Mouse (Mus musculus): ENCODE results near the gene Tmcc1.
A peak's percentile ranks its signal among the peaks of the same experiment; 100 is the strongest.

Tmcc1 gene

DNA sequence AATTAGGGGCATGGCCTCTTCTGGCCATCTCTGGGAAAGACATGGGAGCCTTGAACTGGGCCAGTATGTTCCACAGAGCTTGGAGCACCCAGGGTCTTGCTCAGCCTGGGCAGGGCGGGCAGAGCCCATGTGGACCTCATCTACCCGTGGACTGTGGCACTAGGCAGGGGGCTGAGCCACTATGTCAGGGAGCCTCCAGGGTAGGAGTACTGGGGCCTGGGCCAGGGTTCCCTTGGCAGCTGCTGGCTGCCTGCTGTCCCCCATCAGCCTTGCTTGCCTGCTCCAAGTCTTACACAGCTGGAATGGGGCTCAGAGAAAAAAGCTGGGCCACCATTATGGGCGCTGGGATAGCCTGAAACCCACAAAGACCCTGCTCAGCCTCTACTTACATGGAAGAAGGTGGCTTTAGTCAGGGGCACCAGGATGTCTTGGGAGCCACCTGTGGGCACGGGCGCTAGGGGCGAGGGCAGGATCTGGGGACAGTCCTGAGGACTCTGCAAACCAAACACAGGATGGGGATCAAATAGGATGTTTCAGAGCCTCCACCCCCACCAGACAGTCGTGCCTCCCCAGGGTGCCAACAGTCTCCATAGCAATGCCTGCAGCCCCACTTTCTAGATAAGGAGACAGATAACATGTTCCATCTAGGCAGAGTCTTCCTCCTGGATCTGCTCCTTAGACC lies 221.1 kb downstream of the Tmcc1 start:
- no peak for DNase-seq (ENCODE audit: low spot score in 2 of 2)

DNA sequence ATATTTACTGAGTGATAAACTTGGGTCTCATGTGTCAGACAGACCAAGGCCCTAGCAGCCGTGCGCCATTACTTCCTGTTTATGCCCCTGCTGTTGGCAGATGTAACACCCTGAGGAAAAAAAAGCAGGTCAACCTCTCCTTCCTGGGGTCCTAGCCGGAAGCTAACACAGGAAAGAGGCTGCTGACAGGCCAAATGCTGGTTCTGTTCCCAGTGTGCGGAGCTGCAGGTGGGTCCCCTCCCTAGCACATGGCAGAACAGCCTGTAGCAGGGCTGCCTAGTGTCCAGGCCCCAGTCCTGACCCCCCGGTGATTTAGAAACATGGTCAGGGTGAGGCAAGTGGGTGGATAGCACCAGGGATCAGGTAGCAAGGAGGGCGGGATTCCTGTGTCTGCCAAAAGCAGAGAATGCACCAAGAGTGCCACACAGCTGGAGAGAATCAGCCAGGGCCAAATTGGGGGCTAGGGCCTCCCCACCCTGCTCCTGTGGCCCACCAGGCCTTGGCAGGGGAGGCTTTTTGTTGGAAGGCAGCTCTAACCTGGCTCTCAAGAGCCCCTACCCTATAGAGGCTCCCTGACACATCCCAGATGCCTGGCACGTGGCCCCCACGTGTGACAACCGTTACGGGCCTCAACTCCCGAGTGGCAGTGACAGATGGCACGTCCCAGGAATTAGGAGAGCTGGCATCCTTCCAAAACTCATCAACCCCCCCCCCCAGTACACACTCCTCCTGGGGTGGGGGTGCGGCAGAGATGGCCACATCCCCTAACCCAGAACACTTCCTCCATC lies 221.8 kb downstream of the Tmcc1 start:
- DNase-seq (ENCODE audit: low spot score in 2 of 2): no peak

DNA sequence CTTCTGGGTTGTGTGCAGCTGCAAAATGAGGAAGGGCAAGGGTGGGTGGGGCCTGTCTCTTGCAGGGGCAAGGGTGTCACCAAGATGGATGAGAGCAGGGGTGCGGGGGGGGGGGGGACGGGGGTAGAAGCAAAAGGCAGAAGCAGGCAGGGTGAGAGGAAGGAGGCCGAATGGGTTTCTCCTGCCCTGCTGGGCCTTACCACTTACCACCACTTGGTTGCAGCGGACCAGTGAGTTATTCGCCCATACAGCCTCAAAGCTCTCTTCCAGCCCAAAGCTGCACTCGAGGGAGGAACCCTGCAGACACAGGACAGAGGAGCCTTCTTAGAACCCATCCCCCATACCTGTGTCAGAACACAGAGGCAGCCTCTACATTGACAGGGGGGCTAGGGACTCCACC lies 223.3 kb downstream of the Tmcc1 start:
- DNase-seq (ENCODE audit: low spot score in 2 of 2): peak in 1 of 2 experiments; percentile 24

DNA sequence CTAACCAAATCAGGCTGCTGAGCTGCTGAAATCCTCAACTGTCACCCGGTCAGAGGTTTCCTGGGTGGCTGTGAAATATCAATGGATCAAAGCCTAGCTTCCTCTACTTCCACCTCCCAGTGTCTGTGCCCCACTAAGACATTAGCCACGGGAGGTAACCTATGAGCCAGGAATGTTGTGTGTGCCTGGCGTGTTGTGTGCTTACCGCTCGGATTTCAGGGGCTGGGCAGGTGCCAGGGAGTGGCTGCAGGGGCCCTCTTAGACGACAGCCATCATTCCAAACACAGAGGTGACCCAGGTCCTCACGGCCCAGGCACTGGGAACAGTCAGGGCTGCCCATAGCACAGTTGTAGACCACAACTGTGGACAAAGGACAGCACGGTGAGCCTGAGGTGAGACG lies 224.2 kb downstream of the Tmcc1 start:
- no peak for DNase-seq (ENCODE audit: low spot score in 2 of 2)

DNA sequence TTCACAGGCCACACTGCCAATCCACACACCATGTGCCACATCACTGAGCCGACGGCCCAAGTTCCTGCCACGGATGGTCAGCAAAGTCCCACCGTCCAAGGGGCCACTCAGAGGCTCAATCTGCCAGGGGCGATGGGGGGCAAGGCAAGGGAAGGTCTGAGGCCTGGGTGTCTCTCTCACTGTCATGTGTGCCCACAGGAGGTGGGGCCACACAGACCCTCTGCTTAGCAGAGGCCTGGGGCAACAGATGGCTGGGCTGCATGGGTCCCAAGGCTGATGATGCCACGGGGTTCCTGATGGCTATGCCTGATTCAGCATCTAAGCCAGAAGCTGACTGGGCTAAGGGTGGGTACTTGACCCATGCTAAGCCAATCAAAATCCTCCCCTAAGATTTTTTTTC lies 224.6 kb downstream of the Tmcc1 start:
- no peak for DNase-seq (ENCODE audit: low spot score in 2 of 2)

Data from natural killer cell, adult 2 months (primary cell).